Mouse (Mus musculus): ENCODE data around the gene Fmod. TPM values are rescaled to one million over a fixed set of nuclear protein-coding genes. Genes with fewer than 3 reads are reported as not detected.

Gene Fmod
- total RNA-seq, 2 experiments from 2014 or later = 6.0 to 7.4 TPM

GRCm38 (mm10) chr1:134095721-134096120, 58.7 kb downstream of the Fmod start:
- H3K27ac ChIP-seq = peak overlapping the region; percentile 39; the same call in 1 of the 2 replicates
- TF ChIP-seq CTCF (conservative IDR thresholded peaks at IDR 0.05) = no peak
- DNase-seq (ENCODE audit: low spot score in 2 of 2) = no peak

GRCm38 (mm10) chr1:134096264-134096934, 59.3 kb downstream of the Fmod start:
- Histone ChIP-seq H3K4me3 (no peak overlapping the region), H3K27ac (peak overlapping the region; percentile 94)
- DNase-seq (ENCODE audit: low spot score in 2 of 2) = no peak
- no peak for TF ChIP-seq CTCF (conservative IDR thresholded peaks at IDR 0.05)

More at GRCm38 (mm10) chr1:134095721-134096120, 58.7 kb downstream of the Fmod start:
- H3K4me3 ChIP-seq = no peak overlapping the region

- no peak for DNase-seq (ENCODE audit: low spot score in 2 of 2)
- Histone ChIP-seq H3K4me3 (no peak overlapping the region), H3K27ac (peak overlapping the region; percentile 94)
- no peak for TF ChIP-seq CTCF (conservative IDR thresholded peaks at IDR 0.05)
These were observed 60.2 kb downstream of the Fmod start for GRCm38 (mm10) chr1:134097080-134097855.

Other genes starting within 250 kb of the Fmod start
- 10 to 100 TPM; 78.4 to 89.6 TPM for gene Atp2b4, start 236.2 kb upstream of the Fmod start, total RNA-seq (2021)
- gene Optc, start 129.3 kb upstream of the Fmod start, total RNA-seq (2021) = under 1 TPM in 1 of 2 experiments, not detected in 1; 0.31 TPM
- 10 to 100 TPM; 13.8 to 18.0 TPM for gene Prelp, start 115.8 kb upstream of the Fmod start, total RNA-seq (2021)
- 10 to 100 TPM; 17.2 to 22.0 TPM for gene Btg2, start 41.9 kb downstream of the Fmod start, total RNA-seq (2021)
- under 1 TPM in 1 of 2 experiments, not detected in 1; 0.20 TPM for gene Chit1, start 74.0 kb downstream of the Fmod start, total RNA-seq (2021)
- 10 to 100 TPM; 11.1 to 12.4 TPM for gene Chil1, start 144.9 kb downstream of the Fmod start, total RNA-seq (2021)
- not detected for gene Mybph, start 156.2 kb downstream of the Fmod start, total RNA-seq (2021)
- gene Adora1, start 198.2 kb downstream of the Fmod start, total RNA-seq (2021) = 100 to 1,000 TPM; 202 to 221 TPM

All from layer of hippocampus, adult 2 months (tissue).